Mouse (Mus musculus) intestine, postnatal 0 days (tissue): ENCODE data around the gene Gm42791. TPM values are rescaled to one million over a fixed set of nuclear protein-coding genes. Genes with fewer than 3 reads are reported as not detected.

Source experiments
- ATAC-seq: fragments of 200-750 bp; cut with Nextera tagmentation; 2 replicates; pipeline ENCODE4 v1.8.0; 2017; ENCODE audit warnings: mild to moderate bottlenecking, moderate TSS enrichment, moderate library complexity
- H3K27ac ChIP-seq: fragments of 300-500 bp; sonication (generic); 2 replicates; pipeline ENCODE4 v1.5.1; 2014; ENCODE audit warnings: mild to moderate bottlenecking, low read depth, low read length, moderate library complexity
- H3K27me3 ChIP-seq: fragments of 300-500 bp; sonication (generic); replicated peaks from 2 replicates; pipeline ENCODE4 v1.6.1; 2014; ENCODE audit warnings: low read length, mixed read lengths; ENCODE audit not compliant: control insufficient read depth, insufficient read depth
- H3K36me3 ChIP-seq: fragments of 300-500 bp; sonication (generic); 2 replicates; pipeline ENCODE4 v1.6.1; 2014; ENCODE audit warnings: mild to moderate bottlenecking, moderate library complexity; ENCODE audit not compliant: control insufficient read depth, insufficient read depth
- H3K4me1 ChIP-seq: fragments of 300-500 bp; sonication (generic); replicated peaks from 2 replicates; pipeline ENCODE4 v1.6.1; 2014; ENCODE audit warnings: antibody characterized with exemption, low read length, mixed read lengths; ENCODE audit not compliant: control insufficient read depth, insufficient read depth
- H3K4me2 ChIP-seq: fragments of 300-500 bp; sonication (generic); replicated peaks from 2 replicates; pipeline ENCODE4 v1.6.1; 2014; ENCODE audit warnings: low read depth, mild to moderate bottlenecking, moderate library complexity
- H3K4me3 ChIP-seq: fragments of 300-500 bp; sonication (generic); 2 replicates; pipeline ENCODE4 v1.5.1; 2014; ENCODE audit warnings: low read depth, low read length
- H3K9ac ChIP-seq: fragments of 300-500 bp; sonication (generic); 2 replicates; pipeline ENCODE4 v1.6.1; 2014; ENCODE audit warnings: mild to moderate bottlenecking, low read depth, low read length
- H3K9me3 ChIP-seq: fragments of 300-500 bp; sonication (generic); 2 replicates; pipeline ENCODE4 v1.6.1; 2016; ENCODE audit warnings: mixed run types; ENCODE audit not compliant: control insufficient read depth
- CTCF ChIP-seq: sonication (generic); IDR thresholded peaks from 2 replicates; pipeline ENCODE4 v1.5.1; 2016; ENCODE audit warnings: low read depth, mild to moderate bottlenecking, control low read depth, antibody characterized with exemption, moderate library complexity
- WGBS: fragments of 180-500 bp; shearing (Covaris S2); extraction: QIAGEN DNeasy Blood & Tissue Kit; methylation state at CpG from one replicate; pipeline ENCODE4 v1.1.7; 2014; 5-methylcytosine and 5-hydroxymethylcytosine counted together
- polyA plus RNA-seq: library from polyadenylated mRNA; unstranded; fragments of >200 nt; fragmentation: Nextera tagmentation; extraction: Ambion mirVana; gene quantifications from 2 replicates; pipeline ENCODE4 v1.2.1, GENCODE M21; 2015

Gene Gm42791
- not detected in 2 replicates for polyA plus RNA-seq

DNA sequence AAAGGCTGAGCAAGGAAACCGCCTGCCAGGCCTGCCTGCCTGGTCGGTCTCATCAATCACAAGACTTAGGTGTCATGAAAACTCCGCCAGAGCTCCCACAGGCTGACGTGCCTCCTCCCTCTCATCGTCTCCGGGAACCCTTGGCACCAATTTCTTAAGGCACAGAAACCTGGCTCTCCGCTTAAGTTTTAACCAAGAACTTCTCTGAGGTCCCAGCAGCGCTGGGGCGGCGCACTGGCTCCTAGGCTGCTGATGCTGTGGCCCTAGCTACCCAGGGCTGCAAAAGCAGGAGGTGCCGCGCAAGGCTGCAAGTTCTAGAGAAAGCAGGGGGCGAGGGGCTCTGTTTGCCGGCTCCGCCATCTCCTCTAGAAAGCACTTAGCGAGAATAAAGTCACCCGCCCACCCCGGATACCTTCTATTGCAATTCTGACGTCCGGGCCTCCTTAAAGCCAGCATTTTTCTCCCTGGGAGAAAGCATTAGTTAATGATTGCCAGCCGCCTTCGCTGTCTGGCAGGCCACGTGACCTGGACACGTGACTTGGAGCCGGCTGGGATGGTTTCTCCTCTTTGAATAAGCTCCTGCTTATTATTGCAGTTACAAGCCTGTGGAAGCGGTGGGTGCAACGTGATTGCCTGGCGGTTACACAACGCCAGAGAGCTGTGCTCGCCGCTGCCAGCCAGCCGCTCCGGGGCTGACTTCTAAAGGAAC is at the start of gene Gm42791:
Gene Gm42791, minus strand, starts transcription at position 442 of the 709 bp plus-strand sequence.
- no peaks in the 10 kb centered on the region for H3K36me3 ChIP-seq
- no peaks in the 10 kb centered on the region for H3K9me3 ChIP-seq
- peak within 1 kb of the TSS; percentile 57 for H3K9ac ChIP-seq
- H3K27ac ChIP-seq: peak within 1 kb of the TSS; percentile 92
- H3K4me1 ChIP-seq: no peaks in the 10 kb centered on the region
- no peaks in the 10 kb centered on the region for H3K27me3 ChIP-seq
- under 1% methylated on average over 33 of the region's 33 CpGs for WGBS
- H3K4me2 ChIP-seq: peak within 1 kb of the TSS; percentile 85
- H3K4me3 ChIP-seq: peak within 1 kb of the TSS; percentile 57
- ATAC-seq: peak; percentile 90
- no peak for TF ChIP-seq CTCF

DNA sequence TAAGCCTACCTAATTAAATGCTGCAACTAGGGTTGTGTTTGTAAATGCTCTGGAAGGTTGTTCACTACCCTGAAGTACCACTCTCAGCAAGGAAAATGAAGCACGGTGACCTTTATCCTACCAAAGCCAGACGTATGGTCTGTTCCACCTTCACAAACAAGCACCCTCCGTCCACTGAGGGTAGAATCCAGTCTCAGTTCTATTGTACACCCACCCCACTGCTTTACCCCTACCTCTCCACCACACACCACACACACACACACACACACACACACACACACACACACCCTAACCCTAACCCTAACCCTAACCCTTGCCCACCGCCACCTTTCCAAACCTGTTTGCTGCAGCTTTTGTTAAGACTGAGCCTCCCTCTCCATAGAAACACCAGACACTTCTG is 49.1 kb upstream of the Gm42791 start:
- Histone ChIP-seq H3K36me3 (peaks cover 13% of the 10 kb centered on the region), H3K9me3 (no peaks in the 10 kb centered on the region; the same call in 1 of the 2 replicates), H3K4me1 (no peaks in the 10 kb centered on the region), H3K27ac (no peak overlapping the region), H3K27me3 (no peaks in the 10 kb centered on the region), H3K4me2 (no peak overlapping the region), H3K9ac (no peak overlapping the region), H3K4me3 (no peak overlapping the region)
- TF ChIP-seq CTCF: no peak
- ATAC-seq: no peak
- WGBS: 69% methylated on average over 4 of the region's 4 CpGs

DNA sequence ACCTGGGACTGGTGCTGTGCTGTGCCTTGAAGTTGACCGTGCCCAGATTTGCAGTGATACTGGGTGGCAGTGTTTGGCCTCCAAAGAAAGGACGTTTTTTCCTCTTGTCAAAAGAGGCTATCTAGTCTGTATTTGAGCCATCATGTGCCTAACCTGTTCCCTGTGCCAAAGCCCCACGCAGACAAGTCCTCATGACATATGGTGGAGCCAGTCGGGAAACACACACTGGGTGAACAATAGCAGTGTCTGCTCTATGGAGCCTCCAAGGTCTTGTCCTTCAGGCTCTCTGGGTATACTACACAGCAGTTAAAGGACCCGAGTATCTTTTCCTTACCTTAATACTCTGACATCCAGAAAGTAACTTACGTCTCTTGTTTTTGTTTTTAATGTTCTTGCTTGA is 48.3 kb upstream of the Gm42791 start:
- no peak for ATAC-seq

DNA sequence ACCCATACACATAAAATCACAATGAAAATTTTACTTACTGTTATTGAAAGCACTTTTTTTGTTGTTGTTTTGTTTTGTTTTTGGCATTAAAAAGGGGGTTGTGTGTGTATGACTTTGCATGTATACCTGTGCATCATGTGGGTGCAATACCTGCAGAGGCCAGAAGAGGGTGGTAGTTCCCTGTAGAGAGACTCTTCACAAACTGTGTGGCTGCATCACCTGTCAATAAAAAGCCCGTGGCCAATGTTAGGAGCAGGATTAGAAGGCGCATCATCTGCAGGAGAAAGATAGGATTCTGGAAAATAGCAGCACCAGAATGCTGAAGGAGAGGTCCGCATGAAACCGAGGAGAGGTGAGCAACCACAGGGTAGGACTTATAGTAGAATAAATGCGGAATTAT is 44.9 kb upstream of the Gm42791 start:
- no peak; the same call in 1 of the 2 replicates for ATAC-seq
- H3K27ac ChIP-seq: no peak overlapping the region
- H3K9me3 ChIP-seq: peaks cover 2% of the 10 kb centered on the region; the same call in 1 of the 2 replicates
- no peak overlapping the region for H3K9ac ChIP-seq
- no peaks in the 10 kb centered on the region for H3K27me3 ChIP-seq
- H3K36me3 ChIP-seq: no peaks in the 10 kb centered on the region
- no peaks in the 10 kb centered on the region for H3K4me1 ChIP-seq
- H3K4me2 ChIP-seq: no peak overlapping the region
- peak; percentile 69 for TF ChIP-seq CTCF
- WGBS: 87% methylated on average over 5 of the region's 5 CpGs
- H3K4me3 ChIP-seq: no peak overlapping the region

More for the DNA sequence above, 48.3 kb upstream of the Gm42791 start:
- no peaks in the 10 kb centered on the region for H3K27me3 ChIP-seq
- H3K36me3 ChIP-seq: peaks cover 13% of the 10 kb centered on the region
- H3K4me2 ChIP-seq: no peak overlapping the region
- 84% methylated on average over 6 of the region's 6 CpGs for WGBS
- no peak overlapping the region for H3K27ac ChIP-seq
- TF ChIP-seq CTCF: no peak
- H3K9ac ChIP-seq: no peak overlapping the region
- no peak overlapping the region for H3K4me3 ChIP-seq
- H3K9me3 ChIP-seq: no peaks in the 10 kb centered on the region; the same call in 1 of the 2 replicates
- H3K4me1 ChIP-seq: no peaks in the 10 kb centered on the region

DNA sequence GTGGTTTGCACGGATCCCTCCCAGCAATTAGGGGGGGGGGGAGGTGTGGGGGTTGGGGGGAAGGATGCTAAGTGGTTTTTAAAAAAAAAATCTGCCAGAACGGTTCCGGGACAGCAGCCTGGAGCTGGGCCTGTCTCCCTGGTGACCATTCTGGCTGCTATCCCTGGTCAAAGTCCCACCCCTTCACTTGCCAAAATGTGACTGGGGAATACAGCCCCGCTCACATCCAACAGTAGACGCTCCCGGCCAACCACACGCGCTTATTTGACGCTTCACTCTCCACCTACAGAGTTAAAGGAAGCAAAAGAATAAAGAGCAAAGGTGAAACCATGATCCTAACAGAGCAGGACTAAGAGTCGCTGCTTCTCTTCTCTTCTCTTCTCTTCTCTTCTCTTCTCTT is 42.8 kb upstream of the Gm42791 start:
- Histone ChIP-seq H3K4me2 (no peak overlapping the region), H3K27me3 (no peaks in the 10 kb centered on the region), H3K27ac (no peak overlapping the region), H3K4me3 (no peak overlapping the region), H3K9me3 (peaks cover 2% of the 10 kb centered on the region; the same call in 1 of the 2 replicates), H3K36me3 (no peaks in the 10 kb centered on the region), H3K4me1 (no peaks in the 10 kb centered on the region), H3K9ac (no peak overlapping the region)
- no peak for ATAC-seq
- WGBS: 27% methylated on average over 10 of the region's 10 CpGs
- TF ChIP-seq CTCF: no peak

DNA sequence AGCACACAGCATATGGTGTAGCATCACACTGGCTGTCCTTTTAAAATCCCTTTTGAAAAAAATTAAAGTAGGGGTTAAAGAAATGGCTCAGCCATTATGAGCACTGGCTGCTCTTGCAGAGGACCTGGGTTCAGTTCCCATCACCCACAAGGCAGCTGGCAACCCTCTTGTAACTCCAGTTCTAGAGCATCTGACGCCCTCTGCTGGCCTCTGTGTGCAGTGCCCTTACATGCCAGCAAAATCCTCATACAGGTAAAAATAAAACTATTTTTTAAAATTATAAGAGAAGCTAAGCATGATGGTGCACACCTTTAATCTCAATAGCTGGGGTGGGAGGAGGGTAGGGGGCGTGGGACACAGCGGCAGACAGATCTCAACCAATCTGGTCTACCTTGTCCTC is 42.0 kb upstream of the Gm42791 start:
- Histone ChIP-seq H3K4me3 (no peak overlapping the region), H3K4me2 (no peak overlapping the region), H3K27ac (no peak overlapping the region), H3K9me3 (peaks cover 2% of the 10 kb centered on the region; the same call in 1 of the 2 replicates), H3K27me3 (no peaks in the 10 kb centered on the region), H3K9ac (no peak overlapping the region), H3K4me1 (no peaks in the 10 kb centered on the region), H3K36me3 (no peaks in the 10 kb centered on the region)
- ATAC-seq: no peak
- peak; percentile 33; the same call in 1 of the 2 replicates for TF ChIP-seq CTCF
- 90% methylated on average over 3 of the region's 3 CpGs for WGBS
